Mouse (Mus musculus): ENCODE data around the gene Oxsr1.

DNA sequence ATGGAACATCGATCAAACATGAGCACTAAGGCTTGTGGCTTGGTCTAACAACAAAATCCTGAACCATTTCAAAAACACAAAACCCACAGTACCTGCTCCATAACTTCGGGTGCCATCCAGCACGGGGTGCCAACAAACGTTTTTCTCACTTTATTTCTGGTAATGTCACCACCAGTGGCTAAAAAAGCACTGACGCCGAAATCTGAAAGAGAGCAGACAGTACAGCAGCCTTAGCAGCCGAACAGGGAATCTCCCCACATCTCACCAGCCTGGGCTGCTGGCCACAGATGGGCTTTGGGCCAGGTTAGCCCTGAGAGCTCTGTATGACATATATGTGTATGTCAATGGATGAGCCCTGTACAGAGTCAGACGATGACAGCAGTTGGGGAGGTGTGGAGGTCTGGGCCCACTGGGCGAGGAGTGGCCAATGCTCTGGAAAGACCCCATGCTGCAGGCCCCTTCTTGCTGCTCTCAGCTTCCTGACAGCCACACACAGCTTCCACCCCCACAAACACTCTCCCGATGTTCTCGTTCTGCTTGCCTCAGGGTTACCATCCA lies 53.6 kb downstream of the Oxsr1 start:
- TF ChIP-seq CTCF (IDR thresholded peaks at IDR 0.05; ENCODE audit: low read depth, low read length) (no peak), POLR2A (IDR thresholded peaks at IDR 0.05; ENCODE audit: extremely low read depth, insufficient read depth, low read length) (no peak)
